Mouse (Mus musculus): ENCODE data around the gene Rap1b.

Rap1b gene

GRCm38 (mm10) chr10:117771131-117771510 lies 74.7 kb downstream of the Rap1b start:
- no peak for DNase-seq (ENCODE audit: low spot score in 2 of 2)

- DNase-seq (ENCODE audit: low spot score in 2 of 2) = no peak
These were observed 75.3 kb downstream of the Rap1b start for GRCm38 (mm10) chr10:117770286-117771130.

GRCm38 (mm10) chr10:117769541-117770285 lies 76.1 kb downstream of the Rap1b start:
- DNase-seq (ENCODE audit: low spot score in 2 of 2) = no peak

- no peak for DNase-seq (ENCODE audit: low spot score in 2 of 2)
These were observed 77.7 kb downstream of the Rap1b start for GRCm38 (mm10) chr10:117768141-117768440.

GRCm38 (mm10) chr10:117767286-117768140 lies 78.3 kb downstream of the Rap1b start:
- DNase-seq (ENCODE audit: low spot score in 2 of 2) = no peak

- DNase-seq (ENCODE audit: low spot score in 2 of 2) = no peak
These were observed 79.0 kb downstream of the Rap1b start for GRCm38 (mm10) chr10:117766896-117767160.

- no peak for DNase-seq (ENCODE audit: low spot score in 2 of 2)
These were observed 79.5 kb downstream of the Rap1b start for GRCm38 (mm10) chr10:117766111-117766895.

GRCm38 (mm10) chr10:117765116-117765894 lies 80.5 kb downstream of the Rap1b start:
- DNase-seq (ENCODE audit: low spot score in 2 of 2) = no peak

GRCm38 (mm10) chr10:117764598-117764997 lies 81.2 kb downstream of the Rap1b start:
- no peak for DNase-seq (ENCODE audit: low spot score in 2 of 2)
